Mouse (Mus musculus) kidney, postnatal 10 days (tissue): Measurements from ENCODE around the gene Irf7.
"Not testable (repeated sequence)": the region's sequence is repeated elsewhere in the genome, so short reads cannot be mapped to it uniquely, and the experiment has no call there.

Experiments used
- DNase-seq: peaks from one replicate; pipeline ENCODE4 v3.0.0; 2021; ENCODE audit warnings: mixed read lengths

Irf7 gene

DNA sequence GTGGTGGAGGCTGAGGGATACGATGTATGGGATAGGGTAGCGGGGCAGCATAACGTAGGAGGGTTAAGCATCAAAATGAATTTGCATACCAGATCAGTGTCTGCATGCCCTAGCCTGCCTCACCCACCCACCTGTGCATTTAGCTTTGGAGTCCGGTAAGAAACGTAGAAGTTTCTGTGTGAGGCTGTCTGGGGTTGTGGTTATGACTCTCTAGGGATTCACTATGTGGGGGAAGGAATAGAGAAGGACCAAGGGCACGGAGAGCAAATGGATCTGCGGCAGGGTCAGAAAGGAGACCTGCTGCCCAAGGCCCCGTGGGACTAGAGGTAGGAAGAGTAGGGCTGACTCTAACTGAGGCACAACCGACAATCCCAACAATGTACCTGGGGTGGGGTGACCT lies 9.1 kb upstream of the Irf7 start:
- no peak for DNase-seq

DNA sequence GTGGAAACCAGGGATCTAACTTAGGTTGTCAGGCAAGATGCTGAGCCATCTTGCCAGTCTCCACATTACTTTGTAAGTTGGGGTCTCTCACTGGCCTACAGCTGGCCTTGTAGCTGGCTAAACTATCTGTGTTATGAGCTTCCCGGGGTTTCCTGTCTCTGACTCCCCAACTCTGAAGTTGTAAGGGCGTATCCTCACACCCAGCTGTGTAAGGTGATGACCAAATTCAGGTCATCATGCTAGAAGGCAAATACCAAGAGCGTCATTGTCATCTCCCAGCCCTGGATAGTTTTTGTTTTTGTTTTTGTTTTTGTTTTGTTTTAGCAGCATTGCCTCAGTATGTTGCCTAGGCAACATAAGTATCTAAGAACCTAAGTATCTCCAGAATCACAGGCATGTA lies 4.3 kb upstream of the Irf7 start:
- DNase-seq: no peak

DNA sequence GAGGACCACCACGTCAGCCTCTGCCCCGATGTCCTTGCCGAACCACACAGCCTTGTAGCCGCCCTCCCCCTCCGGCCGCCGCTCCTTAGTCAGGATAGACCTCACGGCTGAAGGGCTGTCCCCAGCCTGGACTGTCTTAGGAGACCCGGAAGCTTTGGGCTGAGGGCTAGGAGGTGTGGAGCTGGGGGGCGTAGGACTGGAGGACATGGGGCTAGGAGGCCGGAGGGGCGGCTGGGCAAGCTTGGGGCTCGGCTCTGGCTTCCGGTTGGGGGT lies 2.9 kb upstream of the Irf7 start:
- DNase-seq: no peak

DNA sequence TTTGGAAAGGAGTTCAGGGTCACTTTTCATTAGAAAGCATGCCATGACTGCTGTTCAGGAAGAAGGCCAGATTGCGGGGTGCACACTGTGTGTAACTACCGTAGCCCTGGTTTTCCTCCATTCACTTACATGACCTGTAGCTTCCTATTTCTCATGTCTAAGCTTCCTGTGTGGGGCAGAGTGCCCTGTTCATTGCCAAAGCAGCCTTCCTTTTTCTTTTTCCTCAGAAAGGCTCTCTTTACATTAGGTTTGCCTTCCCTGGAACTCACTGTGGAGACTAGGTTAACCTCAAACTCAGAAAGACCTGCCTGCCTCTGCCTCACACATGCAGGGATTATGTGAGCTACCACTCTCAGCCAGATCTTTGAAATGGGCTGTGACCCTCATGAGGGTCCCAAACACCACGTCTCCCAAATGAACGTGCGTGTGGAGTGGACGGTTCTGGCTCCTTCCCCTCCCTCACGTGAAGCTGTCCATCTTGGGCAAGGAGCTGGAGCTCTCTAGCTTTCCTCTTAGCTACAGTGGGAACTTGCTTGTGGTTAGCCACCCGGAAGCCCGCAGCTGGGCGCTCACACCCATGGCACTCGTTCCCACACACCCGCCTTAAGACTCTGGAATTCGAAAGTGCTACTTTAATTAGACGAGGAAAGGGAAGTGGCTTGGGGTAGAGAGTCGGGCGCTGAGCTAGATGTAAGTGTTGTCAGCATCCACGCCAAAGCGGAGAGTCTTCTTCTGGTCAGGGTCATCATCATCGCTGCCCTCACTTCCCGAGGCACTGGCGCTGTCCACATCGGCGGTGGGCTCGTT lies 2.4 kb upstream of the Irf7 start:
- no peak for DNase-seq

DNA sequence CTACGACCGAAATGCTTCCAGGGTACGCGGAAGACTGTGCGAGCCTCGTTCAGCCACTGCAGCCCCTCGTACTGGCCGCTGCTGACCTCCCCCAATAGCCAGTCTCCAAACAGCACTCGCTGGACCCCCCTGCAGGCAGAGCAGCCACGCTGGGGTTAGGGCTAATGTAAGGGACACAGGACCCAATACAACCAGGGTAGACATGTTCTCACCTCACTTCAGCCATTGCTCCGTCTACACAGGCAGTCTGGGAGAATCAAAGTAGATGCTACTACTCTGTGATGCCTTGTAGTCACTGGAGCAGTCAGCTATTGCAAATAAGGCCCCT lies 906 bp downstream of the Irf7 start:
- no peak for DNase-seq

DNA sequence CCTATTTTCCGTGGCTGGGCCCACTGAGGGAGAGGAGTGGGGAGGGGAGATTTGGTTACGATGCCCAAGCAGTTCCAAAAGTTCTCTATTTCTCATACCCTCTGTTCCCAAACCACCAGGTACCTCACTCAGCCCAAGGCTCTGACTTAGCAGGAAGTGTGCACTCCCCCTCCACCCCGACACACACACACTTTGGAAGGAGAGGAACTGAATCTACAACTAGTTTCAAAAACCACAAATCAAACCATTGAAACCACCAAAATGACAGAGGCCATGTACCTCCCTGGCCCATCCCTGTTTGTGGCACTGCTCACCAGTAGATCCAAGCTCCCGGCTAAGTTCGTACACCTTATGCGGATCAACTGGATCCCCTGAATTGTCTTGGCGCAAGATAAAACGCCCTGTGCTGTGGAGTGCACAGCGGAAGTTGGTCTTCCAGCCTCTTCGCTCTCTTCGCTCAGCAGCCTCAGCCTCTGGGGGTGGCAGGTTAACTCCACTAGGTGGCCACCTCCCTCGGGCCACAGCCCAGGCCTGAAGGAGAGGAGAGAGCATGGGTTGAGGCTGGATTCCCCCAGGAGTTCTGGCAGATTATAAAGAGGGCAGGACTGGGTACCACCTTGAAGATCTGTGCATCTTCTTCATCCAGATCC lies 1.4 kb downstream of the Irf7 start:
- DNase-seq: peak; percentile 66

DNA sequence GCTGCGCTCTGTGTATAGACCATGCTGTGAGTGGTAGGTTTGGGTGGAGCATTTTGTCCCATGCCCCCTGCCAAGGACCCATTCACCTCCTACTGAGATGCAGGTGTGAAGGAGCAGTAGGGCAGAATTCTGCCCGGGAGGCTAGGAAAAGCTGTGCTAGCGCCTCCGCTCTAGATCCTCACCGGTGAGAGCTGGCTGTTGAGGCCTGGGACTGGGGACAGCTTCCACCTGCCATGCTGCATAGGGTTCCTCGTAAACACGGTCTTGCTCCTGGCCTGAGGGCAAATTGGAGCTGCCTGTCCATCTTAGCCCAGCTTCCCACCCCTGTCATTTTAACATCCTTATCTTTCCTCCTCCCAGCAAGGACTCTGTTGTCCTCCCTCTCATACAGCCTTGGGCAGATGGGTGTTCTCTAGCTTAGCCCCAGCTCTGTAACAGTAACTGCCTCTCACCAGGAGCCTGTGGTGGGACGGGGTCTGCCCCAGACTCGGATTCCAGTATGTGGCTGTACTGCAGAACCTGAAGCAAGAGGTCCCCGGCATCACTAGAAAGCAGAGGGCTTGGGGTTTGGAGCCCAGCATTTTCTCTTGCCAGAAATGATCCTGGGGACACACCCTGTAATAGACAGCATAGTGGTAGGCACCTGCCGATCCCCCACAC lies 2.1 kb downstream of the Irf7 start:
- no peak for DNase-seq

DNA sequence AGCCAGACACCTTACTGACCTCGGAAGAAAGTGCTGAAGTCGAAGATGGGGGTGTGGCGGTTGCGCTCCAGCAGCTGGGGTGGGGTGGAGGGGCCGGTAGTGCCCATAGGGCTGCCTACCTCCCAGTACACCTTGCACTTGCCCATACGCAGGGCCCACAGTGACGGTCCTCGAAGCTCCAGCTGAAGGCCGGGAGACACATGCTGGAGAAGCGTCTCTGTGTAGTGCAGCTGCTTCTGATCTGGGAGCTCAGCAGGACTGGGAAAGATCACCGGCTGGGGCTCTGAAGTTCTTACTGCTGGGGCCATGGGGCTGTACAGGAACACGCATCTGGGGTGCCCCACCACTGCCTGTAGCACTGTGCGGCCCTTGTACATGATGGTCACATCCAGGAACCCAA lies 2.6 kb downstream of the Irf7 start:
- no peak for DNase-seq

DNA sequence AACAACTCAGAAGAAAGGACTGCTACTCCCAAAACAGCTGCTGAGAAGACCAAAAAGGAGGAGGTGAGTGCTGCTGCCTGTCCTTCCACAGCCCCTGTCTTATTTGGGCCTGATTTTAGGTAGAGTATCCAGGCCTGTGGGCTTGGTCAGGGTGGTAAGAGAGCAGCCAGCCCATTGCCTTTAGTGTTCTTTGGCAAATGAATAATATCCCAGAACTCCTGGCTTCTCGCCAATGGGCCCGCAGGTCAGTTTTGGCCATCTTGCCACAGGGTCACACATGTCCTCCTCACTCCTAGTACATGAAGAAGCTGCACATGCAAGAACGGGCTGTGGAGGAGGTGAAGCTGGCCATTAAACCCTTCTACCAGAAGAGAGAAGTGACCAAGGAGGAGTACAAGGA lies 4.8 kb downstream of the Irf7 start:
- DNase-seq: no peak

DNA sequence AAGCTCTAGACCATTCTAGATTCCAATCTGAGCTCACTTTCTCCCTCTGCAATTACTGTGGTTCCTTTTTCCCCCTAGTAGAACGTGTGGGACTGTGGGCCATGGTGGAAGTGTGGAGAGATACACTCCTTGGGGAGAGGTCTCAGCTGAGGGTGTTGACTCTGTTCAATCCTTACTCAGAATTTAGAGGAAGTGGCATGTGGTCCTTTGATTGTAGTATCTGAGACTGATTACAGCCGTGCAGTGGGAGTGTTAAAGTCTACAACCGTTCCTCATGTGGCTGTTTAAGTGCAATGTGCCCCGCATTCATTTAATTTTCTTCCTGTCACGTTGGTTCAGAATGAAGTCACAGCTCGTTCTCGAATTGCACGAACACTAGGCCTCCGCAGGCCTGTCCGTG lies 10.1 kb downstream of the Irf7 start:
- no peak for DNase-seq

DNA sequence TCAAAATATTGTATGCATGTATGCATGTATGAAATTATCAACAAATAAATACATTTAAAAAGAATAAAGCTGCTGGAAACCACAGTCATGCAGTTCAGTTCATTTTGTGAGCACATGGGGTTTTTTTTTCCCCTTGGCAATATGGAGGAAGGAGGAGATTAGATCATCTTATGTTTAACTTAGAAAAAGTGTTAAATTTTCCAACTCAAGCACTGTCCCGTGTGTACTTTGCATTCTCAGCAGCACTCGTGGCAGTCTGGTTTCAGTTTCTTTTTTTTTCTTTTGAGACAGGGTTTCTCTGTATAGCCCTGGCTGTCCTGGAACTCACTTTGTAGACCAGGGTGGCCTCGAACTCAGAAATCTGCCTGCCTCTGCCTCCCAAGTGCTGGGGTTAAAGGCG lies 15.8 kb downstream of the Irf7 start:
- DNase-seq: not testable (repeated sequence)

DNA sequence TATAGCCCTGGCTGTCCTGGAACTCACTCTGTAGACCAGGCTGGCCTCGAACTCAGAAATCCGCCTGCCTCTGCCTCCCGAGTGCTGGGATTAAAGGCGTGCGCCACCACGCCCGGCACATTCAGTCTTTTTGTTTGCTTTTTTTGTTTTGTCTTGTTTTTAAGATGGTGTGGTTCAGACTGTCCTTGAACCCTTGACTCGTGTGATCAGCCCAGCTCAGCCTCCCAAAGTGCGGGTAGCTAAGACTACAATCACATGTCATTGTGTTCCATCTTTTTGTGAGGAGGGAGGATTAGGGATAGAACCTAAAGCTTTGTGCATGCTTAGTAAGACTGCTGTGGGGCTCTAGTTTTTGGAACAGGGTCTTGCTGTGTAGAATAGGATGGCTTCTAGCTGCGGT lies 34.7 kb downstream of the Irf7 start:
- DNase-seq: no peak

DNA sequence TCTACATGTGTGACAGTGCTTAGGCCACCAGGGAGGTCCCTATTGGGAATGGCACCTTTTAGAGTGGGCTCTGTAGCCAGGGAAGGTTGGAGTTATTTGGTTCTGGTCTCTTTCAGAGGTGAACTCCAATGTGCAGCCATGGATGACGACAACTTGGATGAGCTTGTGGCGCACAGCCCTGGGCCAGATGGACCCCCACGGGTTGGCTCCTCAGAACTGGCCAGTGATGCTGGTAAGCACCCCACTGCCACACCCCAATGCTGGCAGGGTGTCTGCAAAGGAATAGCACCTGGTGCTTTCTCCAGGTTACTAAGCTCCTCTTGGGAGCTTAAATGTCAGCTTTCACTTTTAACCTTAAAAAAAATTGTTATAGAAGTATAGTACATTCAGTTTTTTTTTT lies 35.2 kb downstream of the Irf7 start:
- no peak for DNase-seq

DNA sequence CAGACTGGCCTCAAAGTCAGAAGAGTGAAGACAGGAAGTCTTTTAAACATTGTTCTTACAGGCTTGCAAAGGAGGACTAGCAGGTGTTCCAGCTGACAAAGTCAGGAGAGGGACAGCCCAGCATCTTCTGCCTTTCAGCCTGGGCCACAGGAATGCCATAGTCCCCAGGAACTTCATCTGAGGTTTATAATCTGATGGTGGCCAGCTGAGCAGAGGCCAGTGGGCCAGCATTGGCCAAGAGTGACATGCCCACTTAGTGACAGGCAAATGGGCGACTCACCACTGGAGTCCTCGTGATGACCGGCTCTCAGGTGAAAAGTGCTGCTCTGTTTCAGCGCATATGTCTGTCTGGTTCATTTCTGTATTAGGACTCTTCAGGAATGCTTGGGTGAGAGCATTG lies 35.7 kb downstream of the Irf7 start:
- DNase-seq: no peak

DNA sequence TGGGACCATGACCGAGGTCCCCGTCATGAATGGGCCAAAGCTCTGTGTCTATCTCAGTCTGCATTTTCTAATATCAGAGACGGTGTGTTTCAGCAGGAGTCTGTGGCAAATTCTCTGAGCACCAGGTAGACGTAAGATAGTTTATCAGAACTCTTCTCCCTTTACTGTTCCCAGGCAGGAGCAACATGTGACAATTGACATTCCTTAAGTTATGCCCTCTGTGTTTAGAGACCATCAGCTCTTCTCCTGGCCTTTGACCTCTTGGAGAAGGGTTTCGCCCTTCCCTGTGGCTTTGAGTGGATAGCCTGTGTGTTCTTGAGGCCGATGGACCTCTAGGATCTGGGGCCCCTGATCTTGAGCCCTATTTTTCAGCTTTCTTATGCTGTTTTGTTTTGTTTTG lies 36.6 kb downstream of the Irf7 start:
- no peak for DNase-seq

DNA sequence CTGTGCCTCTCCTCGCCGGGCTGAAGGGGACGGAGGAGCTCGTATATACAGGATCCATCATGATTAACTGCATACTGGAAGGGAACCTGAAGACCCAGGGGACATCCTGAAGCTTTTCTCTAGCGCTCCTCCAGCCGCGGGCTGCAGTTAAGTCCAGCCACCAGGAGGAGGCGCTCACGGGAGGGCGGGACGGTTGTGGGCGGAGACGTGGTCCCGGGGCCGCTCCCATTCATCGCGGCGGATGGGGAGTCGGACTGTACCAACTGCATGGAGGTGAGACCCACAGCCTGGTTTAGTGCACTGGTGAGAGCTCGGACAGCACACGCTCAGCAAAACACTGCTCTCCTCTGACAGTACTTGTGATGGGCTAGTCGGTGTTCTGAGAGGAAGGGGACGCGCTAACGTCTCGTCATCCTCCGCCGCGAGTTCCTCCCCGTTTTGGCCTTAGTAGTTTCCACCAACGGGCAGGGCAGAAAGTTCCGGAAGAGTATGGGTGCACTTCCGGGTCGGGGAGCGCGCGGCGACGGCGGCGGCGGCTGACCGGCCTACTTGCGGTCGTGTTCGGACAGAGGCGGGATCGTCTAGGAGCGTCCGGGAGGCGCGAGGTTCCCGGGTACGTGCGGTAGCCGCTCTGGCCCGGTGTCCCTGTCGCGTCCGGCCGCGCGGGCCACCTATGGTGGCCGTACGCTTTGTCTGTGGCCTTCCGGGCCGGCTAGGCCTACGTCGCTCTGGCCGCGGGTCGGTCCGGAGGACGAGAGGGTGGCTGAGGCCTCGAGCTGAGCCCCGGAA lies 37.8 kb downstream of the Irf7 start, which contains the start of gene Phrf1:
Gene Phrf1, plus strand, starts transcription at position 506 of the 789 bp plus-strand sequence.
- peak; percentile 95 for DNase-seq

DNA sequence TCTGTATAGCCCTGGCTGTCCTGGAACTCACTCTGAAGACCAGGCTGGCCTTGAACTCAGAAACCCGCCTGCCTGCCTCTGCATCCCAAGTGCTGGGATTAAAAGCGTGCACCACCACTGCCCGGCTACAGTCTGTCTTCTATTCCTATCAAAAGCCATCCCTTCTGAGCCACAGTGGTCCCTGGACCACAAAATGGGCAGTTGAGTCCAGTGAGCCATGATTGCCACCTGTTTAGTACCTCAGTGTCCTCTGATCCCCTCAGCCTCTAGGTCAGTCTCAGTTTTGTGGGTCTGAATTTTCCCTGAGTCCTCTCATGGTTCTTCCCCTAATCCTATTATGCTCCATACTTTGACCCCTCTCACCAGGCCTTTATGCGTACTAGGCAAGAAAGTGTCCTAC lies 38.5 kb downstream of the Irf7 start:
- no peak for DNase-seq

DNA sequence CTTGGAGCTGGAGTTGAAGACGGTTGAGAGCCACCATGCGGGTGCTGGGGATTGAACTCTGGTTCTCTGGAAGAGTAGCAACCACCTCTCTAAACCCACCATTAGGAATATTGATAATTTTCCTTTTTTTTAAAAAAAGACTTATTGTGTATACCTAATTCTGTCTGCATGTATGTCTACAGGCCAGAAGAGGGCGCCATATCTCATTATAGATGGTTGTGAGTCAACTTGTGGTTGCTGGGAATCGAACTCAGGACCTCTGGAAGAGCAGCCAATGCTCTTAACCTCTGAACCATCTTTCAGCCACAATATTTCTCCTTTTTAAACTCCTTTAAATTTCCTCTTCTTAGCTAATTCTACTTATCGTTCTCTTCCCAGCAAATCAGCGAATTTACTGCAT lies 39.7 kb downstream of the Irf7 start:
- no peak for DNase-seq

DNA sequence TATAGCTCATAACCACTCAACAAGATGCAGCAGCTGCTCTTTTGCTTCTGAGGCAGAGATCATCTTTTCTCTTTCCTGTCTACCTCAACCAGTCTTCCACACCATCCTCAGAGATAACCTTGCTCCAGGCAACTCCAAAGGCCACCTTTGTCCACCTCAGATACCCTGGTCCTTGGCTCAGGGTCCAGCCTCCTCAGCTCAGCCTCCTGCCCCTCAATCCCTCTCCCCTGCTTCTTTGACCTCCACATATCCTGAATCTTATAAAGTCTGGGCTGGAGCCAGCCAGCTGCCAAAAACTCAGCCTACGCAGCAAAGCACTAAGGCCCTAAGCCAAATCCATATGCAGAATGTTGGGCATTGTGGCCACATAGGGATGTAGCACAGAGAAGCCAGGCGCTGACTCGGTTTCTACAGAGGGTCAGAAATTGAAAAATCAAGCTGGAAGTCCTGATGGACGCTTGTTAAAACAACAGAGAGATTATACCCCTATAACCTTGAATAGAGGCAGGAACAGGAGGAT lies 43.5 kb downstream of the Irf7 start:
- DNase-seq: no peak

DNA sequence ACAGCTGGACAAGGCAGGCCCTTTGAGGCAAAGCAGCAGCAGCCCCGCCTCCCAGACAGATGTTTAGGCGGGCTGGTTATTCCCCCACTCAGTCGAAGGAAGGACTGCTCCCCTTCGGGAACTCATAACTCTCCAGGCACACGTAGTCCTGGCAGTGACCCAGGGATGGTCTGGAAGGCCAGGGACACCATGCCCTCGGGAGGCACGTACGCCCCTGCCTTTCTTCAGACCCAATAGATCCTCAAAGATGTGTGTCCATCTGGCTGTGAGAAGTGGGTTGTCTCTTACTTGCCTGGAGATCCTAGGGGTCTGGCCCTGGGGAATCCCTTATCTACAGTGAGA lies 44.2 kb downstream of the Irf7 start:
- no peak for DNase-seq

DNA sequence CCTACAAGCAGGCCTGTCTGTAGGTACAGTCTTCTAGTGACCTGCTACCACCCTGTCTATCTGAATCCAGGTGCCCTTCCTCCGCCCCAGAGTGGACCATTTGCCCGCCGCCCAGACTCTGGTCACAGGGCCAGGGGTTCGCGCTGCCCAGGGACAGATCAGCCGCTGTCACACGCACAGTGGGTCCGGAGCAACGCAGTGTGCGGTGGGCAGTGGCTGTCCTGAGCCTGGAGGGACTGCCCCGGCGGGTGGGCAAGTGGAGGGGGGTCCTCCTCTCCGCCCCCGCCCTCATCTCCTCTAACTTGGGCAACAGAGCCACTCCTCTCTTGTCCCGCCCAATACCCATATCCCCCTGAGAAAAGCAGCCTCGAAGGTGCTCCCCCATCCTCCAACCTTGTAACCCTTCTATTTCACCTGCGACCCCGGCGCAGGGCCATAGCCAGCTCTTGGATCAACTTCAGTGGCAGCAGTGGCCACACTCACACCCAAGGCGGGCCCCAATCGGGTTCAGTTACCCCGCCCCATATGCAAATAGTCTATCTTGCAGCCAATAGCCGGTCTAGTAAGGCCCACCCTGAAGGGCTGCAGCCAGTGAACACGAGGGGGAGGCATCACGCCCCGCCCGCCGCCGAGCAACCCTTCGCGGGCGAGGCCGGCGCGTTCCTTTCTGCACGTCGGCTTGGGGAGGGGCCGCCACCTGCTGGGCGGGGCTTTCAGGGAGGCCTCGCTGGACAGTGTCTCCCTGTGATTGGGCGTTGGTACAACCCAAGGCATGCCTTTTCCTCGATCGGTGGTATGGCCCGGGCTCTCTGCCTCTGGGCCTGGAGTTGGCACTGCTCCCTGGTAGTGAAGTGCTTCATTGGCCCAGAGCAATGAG lies 44.8 kb downstream of the Irf7 start:
- DNase-seq: peak; percentile 98

DNA sequence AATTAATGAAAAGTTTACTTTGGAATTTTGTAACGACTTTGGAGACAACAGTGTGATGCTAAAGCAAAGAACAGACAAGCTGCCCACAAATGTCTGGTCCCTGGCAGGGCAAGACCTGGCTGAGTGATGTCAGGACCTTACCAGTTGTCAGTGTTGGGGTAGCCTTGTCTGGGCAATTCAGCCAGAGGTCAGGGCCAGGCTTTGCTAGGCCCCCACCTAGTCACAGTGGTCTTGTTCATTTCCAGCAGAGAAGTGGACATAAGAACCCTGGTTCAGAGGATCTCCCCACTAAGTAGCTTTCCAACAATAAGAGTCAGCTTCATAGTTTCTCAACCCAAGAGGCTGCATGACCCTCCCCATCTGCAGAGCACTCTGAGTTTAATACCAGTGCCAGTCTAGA lies 45.9 kb downstream of the Irf7 start:
- no peak for DNase-seq
